Mouse (Mus musculus): ENCODE results near the gene Pgpep1. TPM values are rescaled to one million over a fixed set of nuclear protein-coding genes. Genes with fewer than 3 reads are reported as not detected.

Pgpep1 gene
- total RNA-seq, 4 experiments from 2014 or later = 40.0 to 57.7 (median 44.4) TPM

DNA sequence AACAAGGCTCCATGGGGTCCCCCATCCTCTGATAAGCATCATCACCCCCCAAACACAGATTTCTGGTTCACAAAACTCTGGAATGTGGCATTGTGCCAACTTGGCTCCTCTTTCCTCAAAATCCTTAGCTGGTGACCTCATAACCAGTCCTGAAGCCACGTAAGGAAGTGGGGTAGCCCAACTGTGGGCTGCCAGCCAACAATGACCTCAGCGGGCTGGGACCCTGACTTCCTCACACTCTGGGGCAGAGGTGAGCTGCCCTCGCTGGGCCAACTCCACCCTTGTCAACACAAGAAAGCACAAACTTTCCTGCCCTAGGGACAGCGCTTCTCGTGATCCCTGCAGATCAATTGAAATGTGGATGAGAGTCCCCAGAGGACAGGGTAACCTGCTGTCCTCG is 26.1 kb downstream of the Pgpep1 start:
- DNase-seq (ENCODE audit: low spot score) = peak; percentile 78

DNA sequence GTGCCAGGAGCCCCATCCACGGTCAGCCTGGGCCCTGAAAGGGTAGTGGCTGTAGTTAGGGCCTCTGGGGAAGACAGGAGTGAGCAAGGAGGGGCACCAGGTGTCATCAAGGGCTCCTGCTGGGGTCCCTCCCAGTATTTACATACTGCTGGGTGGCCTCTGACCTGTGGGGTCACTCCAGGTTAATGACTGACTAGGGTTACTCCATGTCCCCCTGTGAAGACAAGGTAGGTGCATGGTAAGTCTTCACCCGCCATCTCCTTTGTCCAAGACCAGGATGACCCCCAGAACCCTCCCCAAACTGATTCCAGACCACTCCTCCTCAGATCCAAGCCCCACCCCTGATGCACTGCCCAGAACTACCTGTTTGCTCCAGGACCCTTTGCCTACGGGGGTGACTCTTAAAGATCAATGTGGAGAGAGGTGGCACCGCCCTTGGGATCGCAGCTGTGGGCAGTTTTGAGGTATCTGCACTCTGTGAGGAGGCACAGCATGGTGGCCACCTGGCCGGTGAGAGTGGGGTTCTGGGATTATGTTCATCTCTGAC is 27.8 kb downstream of the Pgpep1 start, which contains the start of gene Gdf15:
TSS of gene Gdf15 (minus strand) at position 111 of the 547 bp plus-strand sequence.
- DNase-seq (ENCODE audit: low spot score) = no peak

DNA sequence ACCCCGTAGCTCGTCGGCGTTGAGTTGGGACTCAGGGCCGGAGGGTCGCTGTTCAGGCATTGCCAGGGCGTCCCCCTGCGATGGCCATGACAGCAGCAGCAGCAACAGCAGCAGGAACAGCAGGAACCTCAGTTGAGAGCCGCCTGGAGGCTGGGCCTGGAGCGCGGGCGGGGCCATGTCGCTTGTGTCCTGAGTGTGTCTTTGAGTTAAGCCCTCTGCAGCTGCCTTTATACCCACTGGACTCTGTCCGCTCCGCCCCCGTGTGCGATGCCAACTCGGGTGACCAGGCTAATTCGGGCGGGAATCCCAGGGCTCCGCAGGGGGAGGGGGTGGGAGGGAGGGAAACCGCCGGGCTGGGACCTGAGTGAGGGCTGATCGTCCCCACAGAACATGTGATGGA is 28.8 kb downstream of the Pgpep1 start:
- no peak for DNase-seq (ENCODE audit: low spot score)

DNA sequence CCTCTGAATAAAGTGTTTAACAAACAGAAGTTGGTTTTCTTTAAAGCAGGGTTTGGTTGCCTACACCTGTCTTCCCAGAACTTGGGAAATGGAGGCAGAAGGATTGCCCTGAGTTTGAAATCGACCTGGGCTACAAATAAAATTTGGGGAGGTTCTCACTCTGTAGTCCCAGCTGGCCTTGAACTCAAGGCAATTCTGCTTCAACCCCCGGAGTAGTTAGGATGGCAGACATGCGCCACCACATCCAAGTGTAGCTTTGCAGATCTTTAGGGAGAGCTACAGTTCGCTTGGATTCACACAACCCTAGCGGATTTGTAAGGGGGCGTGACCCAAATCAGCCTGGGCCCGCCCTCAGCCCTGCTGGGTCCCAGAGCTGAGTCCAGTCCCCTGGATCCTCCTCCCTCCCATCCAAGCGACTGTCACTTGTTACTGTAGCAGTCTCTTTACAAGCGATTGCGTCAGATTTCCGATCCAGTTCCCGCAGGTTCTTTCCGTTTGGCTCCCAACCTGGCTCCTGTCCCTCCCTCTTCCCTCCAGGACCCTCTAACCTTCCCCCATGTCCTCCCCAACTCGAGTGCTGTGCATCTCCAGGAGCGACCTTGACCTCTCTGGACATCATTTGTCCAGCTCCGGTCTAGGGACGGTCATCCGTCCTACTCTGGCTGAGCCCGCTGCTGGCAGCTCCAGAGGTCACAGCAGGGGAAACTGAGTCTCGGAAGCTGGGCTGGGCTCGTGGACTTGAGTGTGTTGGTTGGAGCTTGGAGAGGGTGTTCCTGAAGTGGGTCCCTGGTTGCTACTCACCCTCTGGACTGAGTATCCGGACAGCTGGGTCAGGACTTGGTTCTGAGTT is 29.4 kb downstream of the Pgpep1 start:
- no peak for DNase-seq (ENCODE audit: low spot score)

DNA sequence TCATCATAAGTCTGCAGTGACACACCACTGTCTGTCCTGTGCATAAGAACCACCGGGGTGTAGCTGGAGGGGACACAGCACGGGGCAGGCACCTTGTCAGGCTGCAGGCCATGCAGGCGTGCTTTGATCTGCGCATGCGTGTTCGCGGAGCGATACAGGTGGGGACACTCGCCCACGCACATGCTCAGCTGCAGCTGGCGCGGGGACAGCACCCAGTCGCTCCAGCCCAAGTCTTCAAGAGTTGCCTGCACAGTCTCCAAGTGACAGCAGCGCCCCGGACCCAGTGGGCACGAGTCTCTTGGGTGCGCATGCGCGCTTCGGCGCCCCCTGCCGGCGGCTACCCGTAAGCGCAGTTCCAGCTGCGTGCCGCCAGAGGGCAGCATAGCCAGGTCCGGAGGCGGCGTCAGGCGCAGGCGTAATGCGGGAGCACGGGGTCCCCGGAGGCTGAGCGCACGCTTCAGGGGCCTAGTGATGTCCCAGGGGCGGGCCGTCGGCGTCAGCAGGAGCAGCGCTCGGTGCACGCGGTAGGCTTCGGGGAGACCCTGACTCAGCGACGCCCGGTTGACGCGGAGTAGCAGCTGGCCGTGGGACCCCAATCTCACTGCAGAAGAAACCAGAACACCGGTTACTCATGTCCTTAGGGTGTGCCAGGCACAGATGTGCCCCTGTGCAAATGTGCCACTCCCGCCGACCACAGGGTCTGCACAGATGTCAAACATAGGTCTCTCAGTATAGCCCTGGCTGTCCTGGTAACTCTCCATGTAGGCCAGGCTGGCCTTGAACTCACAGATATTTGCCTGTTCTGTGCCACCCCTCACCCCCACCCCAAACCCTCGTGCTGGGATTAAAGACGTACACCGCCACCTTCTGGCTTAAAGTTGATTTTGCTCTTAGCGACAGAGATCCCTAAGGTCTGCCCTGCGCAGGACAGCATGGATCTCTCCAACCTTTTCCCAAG is 30.3 kb downstream of the Pgpep1 start:
- DNase-seq (ENCODE audit: low spot score) = peak; percentile 87

DNA sequence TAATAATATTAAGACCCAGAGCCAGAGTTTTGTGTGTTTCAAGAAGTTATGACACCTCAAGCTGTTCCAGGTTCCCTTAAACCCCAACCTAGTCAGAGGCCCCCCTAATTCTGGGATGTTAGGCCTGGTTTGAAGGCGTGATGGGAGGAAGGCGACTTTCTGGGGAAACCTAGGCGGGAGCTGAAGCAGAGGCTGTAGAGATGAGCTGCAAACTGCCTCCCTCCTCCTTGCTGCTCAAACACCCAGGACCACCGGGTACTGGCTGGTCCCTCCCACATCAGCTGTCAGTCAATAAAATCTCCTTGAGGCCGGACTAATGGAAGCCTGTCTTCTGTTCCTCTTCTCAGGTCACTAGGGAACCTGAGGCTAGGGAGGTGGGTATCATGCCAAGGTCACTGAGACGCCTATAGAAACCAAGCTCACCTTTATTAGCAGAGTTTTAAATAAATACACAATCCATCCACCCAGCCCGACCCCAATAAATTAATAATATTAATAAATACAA is 31.1 kb downstream of the Pgpep1 start:
- DNase-seq (ENCODE audit: low spot score) = no peak

DNA sequence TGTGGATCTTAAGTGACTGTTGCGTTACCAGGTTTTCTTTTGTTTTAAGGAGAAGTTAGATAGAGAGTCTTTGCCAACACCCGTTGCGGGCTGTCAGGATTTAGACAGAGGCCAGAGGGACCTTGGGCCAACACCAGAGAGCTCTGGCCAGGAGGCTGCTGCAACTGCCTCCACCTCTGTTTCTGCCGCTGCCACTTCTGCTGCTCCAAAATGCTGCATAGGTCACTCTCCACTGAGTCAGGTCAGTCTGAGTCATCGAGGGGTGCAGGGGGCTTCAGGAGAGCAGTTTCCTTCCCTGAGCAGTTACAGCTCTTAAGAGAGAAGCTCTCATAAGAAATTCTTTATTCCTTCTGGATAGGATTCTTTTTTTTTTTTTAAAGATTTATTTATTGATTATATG is 33.1 kb downstream of the Pgpep1 start:
- no peak for DNase-seq (ENCODE audit: low spot score)

DNA sequence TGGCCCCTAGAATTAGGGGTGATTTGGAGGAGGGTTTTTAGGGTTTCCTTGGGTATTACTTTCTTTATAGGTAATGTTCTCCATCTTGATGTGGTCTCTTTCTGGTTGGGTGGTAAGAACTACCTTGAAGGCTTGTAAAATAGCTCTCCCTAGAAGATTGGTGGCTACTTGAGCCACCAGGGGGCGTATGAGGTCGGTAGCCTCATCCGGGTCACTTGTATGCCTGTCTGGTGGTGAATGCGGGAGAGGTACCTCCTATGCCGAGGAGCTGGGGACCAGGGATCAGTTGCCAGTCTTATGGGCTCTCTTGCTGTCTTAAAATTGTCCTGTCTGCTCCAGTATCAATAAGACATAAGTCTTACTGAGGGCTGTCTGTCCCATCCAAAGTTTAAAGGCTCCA is 35.1 kb downstream of the Pgpep1 start:
- no peak for DNase-seq (ENCODE audit: low spot score)

DNA sequence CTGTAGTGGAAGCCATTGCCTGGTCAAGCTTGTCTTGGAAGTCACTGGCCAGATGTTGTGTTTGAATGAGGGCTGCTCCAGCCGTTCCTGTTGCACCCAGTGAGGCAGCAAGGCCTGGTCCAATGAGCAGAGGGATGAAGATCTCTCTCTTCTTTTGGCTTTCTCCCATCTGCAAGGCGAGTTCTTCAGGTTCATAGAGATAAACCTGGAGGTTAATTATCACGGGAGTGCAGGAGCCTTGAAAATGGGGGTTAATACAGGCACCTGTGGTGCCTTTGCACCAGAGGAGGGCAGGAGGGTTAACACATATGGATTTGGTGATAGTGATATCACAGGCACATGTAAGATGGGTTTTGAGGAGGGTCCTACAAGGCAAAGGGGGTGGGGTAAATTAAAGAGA is 38.0 kb downstream of the Pgpep1 start:
- DNase-seq (ENCODE audit: low spot score) = no peak

DNA sequence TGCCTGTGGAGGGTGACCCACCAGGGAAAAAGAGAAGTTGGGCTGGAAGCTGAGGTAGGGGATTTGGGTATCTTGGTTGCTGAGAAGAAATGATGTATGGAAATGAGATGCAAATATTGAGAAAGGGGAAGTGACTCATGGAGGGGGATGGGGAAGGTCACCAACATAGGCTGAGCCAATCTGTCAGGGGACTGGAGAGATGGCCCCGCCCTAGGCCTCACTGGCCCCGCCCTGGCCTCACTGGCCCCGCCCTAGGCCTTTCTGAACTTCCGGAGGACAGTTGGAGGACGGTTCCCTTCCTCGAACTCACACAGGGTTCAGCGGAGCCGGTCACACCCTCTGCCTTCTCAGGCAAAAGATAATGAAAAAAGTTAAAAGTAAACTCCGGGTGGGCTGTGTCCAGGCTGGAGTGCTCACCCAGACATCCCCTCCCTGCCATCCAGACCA is 41.3 kb downstream of the Pgpep1 start:
- peak; percentile 65 for DNase-seq (ENCODE audit: low spot score)

DNA sequence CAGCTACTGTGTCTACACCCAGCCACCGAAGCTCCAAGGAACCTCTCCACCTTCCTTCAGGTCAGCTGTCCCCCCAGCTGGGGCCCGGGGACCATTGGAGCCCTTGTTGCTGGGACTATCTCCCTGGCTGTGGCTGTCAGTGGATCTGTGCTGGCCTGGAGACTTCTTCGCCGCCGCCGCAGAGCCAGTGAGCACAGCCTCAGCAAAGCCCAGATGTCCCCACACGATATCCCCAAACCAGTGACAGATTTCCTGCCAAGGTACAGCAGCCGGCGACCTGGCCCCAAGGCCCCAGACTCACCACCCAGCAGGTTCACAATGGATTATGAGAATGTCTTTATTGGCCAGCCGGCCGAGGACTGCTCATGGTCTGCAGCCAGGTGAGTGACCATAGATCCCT is 42.2 kb downstream of the Pgpep1 start:
- no peak for DNase-seq (ENCODE audit: low spot score)

DNA sequence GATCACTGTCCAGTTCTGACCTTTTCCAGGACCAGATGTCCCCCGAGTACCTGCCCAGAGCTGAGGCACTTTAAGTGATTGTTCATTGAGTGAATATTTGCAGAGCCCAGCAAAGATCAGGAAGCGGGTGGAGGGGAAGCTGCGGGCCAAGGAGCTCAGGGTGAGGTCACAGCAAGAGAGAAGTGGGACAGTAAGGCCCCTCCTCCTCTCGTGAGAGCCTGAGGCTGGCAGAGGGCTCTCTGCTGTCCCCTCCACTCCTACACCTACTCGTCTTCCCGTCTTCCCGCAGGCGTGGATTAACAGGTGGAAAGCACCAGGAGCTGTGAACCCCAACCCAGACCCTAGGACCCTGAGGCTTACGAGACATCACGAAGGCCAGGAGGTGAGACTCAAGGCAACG is 43.5 kb downstream of the Pgpep1 start:
- DNase-seq (ENCODE audit: low spot score) = no peak

DNA sequence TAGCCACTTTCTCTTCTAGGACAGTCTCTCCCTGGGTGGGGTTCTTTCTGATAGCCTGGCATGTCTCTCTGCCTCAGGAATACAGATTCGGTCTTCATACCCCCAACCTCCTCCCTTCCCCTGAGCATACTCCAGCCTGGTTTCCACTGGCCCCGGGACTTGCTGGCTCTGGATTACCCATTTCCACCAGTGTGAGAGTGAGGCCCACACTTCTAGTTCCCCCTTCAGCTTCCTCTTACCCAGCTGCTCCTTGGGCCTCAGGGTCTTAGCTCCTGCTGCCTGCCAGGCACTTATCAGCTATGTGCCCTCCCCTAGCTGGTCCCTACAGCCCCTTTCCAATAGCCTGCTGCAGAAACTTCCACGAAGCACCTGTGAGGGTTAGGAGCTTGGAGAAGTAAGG is 44.3 kb downstream of the Pgpep1 start, which contains the start of gene Lrrc25:
TSS of gene Lrrc25 (plus strand) at position 262 of the 400 bp plus-strand sequence.
- DNase-seq (ENCODE audit: low spot score) = no peak

DNA sequence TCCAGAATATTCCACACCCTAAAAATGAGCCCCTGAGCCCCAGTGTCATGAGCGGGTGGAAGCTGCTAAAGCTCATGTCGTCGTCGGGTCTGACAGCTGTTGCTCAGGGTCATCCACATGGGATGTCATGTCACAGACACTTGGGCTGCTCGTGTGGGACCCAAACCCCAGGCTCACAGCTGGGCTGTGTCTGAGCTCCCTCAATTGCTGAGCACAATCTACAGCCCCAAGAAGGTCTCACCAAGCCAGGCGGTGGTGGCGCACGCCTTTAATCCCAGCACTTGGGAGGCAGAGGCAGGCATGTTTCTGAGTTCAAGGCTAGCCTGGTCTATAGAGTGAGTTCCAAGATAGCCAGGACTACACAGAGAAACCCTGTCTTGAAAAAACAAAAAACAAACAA is 44.9 kb downstream of the Pgpep1 start:
- DNase-seq (ENCODE audit: low spot score) = no peak

DNA sequence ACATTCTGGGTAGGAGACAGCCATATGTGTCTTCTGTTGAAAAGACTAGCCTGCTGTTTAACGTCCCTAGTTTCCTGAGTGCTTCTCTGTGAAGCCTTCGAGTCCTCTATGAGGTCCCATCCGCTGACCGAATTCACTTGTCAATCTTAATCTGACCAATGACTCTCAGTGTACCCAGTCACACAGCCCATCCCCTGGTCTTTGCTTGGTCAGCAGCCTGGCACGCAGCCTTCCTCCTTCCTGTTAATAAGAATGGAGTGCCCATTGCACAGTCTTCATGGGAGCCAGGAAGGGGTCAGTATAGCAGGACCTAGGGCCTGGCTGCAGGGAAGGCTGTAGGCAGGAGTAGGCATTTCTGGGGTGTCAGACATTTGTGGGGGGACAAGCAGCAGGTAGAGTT is 45.7 kb downstream of the Pgpep1 start:
- no peak for DNase-seq (ENCODE audit: low spot score)

DNA sequence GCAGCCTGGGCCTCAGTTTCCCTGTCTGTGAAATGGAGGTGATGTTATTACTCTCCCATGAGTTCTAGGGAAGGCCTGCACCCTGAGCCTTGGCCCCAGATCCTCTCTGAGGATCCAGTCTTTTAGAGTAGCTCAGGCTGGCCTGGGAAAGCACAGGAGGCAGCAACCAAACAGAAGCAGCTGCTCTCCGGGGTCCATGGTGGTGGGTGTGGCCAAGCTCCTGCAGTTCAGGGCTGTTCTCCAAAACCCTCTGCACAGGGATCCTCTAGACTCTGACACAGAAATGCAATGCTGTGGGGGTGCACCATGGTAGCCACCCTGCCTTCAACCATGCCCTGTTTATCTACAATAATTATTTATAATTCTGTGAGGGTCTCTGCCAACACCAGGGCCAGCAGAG is 46.4 kb downstream of the Pgpep1 start:
- DNase-seq (ENCODE audit: low spot score) = no peak

DNA sequence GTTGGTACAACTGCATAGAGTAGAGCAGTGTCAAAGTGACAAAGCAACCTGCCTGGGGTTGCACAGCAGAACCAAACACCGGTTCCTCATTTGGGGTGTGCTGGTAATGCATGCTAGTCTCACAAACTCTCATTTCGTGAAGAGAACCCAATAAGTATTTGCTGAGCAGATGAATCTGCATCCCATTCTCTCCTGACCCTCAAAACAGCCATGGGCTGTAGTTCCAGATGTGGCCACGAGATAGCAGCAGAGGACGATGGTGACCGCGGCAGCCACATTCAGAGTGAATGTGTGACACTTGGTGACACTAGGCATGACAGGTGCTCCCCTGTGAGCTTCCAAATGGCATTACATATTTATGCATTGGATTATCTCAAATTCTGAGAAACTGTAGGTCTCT is 48.3 kb downstream of the Pgpep1 start:
- peak; percentile 93 for DNase-seq (ENCODE audit: low spot score)

DNA sequence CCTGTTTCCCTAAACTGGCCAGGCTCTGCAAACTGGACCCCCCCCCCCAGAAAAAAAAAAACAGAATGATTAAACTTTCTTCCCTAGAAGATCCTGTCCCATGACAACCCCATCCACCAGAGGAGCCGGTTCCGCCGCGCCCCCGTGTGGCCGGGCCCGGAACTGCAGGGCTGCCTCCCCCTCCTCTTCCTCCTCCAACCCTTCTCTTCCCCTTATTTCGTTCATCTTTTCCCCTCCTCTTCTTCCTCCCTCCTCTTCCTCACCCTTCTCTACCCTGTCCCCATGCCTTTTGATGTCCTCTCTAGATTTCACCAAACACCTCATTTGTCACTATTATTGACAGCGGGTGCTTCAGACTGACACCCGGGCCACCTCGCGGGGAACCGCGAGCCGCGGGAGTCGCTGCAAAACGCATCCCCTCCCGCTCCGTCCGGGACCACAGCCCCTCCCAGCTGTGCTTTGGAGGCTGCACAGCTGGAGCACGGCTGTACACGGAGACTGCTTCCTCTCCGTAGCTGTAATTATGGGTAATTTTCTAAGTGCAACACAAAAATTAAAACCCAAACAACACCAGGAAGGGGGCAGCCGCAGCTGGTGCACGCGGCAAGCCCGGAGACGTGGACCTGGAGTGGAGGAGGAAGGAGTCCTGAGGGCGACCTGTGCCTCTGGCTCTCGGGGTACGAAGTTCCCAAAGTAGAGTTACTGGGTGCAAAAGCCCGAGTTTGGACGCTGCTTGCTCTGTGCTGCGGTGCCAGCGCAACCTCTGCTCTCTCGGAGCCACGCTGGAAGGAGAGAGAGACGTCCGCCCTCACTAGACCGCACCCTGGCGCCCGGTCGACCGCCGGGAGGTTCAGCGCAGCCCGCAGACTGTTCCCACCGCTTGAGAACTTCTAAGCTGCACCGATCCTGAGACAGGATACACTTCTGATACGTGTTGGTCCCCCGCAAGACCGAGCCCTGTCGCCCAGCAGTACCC is 49.1 kb downstream of the Pgpep1 start:
- DNase-seq (ENCODE audit: low spot score) = peak; percentile 89

DNA sequence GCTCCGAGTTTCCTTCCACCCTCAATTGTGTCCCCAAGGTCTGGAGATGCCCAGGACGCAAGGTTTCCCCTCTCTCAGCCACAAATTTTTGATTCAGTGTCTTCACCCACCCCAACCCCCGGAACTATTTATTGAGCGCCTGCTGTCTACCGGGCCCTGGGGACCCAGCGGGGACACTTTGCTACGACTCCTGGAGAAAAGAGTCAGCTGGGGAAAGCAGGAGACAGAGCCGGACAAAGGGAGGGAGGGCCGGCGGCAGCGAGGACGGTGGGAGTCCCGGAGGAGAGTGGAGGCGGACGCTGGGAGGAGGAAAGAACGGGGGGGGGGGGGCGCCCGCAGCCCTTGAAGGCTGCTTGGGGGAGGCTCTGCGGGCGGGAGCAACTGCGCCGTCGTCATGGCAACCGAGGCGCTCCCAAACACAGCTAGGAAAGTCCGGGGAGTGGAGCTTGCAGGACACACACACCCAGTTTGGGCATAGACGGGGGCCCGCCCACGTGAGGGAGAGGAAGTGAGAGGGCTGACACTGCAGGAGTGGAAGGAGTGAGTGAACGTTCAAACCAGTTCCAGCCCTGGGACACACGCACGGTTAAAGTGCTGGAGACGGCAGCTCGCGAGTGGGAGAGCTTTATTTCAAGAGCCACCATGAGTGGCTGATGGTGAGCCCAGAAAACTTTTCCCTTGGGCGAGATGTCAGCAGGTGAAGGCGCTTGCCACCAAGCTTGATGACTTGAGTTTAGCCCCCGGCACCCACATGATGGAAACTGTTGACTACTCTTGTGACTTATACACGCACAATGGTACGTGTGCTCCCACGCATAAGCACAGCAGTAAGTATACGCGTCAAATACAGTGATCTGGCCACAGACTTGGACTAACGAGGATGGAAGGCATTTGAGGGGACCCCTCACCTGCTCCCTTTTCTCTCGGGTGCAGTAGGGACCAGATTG is 50.1 kb downstream of the Pgpep1 start:
- peak; percentile 93 for DNase-seq (ENCODE audit: low spot score)
